Mouse (Mus musculus) lung, embryonic 15.5 days (tissue): ENCODE results near the gene Cptp. TPM values are rescaled to one million over a fixed set of nuclear protein-coding genes. Genes with fewer than 3 reads are reported as not detected.

Source experiments
- ATAC-seq: fragments of 200-750 bp; cut with Nextera tagmentation; 2 replicates; pipeline ENCODE4 v1.8.0; 2017; ENCODE audit warnings: moderate number of reproducible peaks, borderline replicate concordance; ENCODE audit not compliant: low FRiP score, low TSS enrichment; ENCODE audit errors: extremely low read depth
- H3K27ac ChIP-seq: fragments of 300-500 bp; sonication (generic); 2 replicates; pipeline ENCODE4 v1.5.1; 2015; ENCODE audit warnings: moderate library complexity, mild to moderate bottlenecking, inconsistent platforms
- H3K27me3 ChIP-seq: fragments of 300-500 bp; sonication (generic); 2 replicates; pipeline ENCODE4 v1.6.1; 2015; ENCODE audit warnings: inconsistent platforms
- H3K36me3 ChIP-seq: fragments of 300-500 bp; sonication (generic); 2 replicates; pipeline ENCODE4 v1.6.1; 2015; ENCODE audit warnings: inconsistent platforms
- H3K4me1 ChIP-seq: fragments of 300-500 bp; sonication (generic); 2 replicates; pipeline ENCODE4 v1.6.1; 2015; ENCODE audit warnings: inconsistent platforms
- H3K4me2 ChIP-seq: fragments of 300-500 bp; sonication (generic); 2 replicates; pipeline ENCODE4 v1.6.1; 2015; ENCODE audit warnings: inconsistent platforms, mild to moderate bottlenecking, moderate library complexity
- H3K4me3 ChIP-seq: fragments of 300-500 bp; sonication (generic); 2 replicates; pipeline ENCODE4 v1.5.1; 2015; ENCODE audit warnings: mild to moderate bottlenecking, inconsistent platforms
- H3K9ac ChIP-seq: fragments of 300-500 bp; sonication (generic); 2 replicates; pipeline ENCODE4 v1.6.1; 2015; ENCODE audit warnings: inconsistent platforms
- H3K9me3 ChIP-seq: fragments of 300-500 bp; sonication (generic); 2 replicates; pipeline ENCODE4 v1.6.1; 2016; ENCODE audit warnings: inconsistent platforms
- WGBS: fragments of 180-500 bp; shearing (Covaris S2); methylation state at CpG from one replicate; pipeline ENCODE4 v1.1.7; 2015; 5-methylcytosine and 5-hydroxymethylcytosine counted together
- polyA plus RNA-seq: library from polyadenylated mRNA; unstranded; fragments of >200 nt; fragmentation: Nextera tagmentation; extraction: Ambion mirVana; gene quantifications from 2 replicates; pipeline ENCODE4 v1.2.1, GENCODE M21; 2015

The Cptp gene
- polyA plus RNA-seq, 1 experiment from 2014 or later = 14.5 TPM

GRCm38 (mm10) chr4:155895826-155896225, 26.6 kb upstream of the Cptp start:
- Histone ChIP-seq H3K27ac (no peak overlapping the region), H3K4me3 (no peak overlapping the region), H3K4me2 (no peak overlapping the region), H3K4me1 (peaks cover 35% of the 10 kb centered on the region), H3K9me3 (no peaks in the 10 kb centered on the region), H3K9ac (no peak overlapping the region), H3K36me3 (peaks cover 31% of the 10 kb centered on the region), H3K27me3 (no peaks in the 10 kb centered on the region)
- no peak for ATAC-seq
- 90% methylated on average over 4 of the region's 4 CpGs for WGBS

DNA sequence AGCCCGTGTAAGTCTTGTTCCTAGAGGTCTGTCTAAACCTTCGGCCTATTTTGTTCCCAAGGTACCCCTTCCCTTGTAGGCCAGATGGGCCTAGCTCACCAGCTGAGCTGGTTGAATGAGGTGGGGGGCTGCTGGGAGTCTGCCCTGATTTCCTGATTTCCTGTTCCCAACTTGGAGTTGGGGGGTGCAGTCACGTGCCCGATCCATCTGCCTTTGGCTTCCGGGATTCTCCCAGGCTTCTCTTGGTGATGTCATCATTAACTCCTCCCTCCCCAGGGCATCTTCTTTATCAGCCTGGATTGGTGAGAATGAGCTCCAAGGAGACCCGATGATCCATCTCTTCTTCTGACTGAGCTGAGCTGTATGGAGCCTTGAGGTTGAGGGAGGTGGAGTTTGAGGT, 26.0 kb upstream of the Cptp start:
- peaks cover 39% of the 10 kb centered on the region for H3K4me1 ChIP-seq
- no peaks in the 10 kb centered on the region for H3K27me3 ChIP-seq
- H3K36me3 ChIP-seq = peaks cover 27% of the 10 kb centered on the region
- no peaks in the 10 kb centered on the region for H3K9me3 ChIP-seq
- no peak for ATAC-seq
- H3K9ac ChIP-seq = no peak overlapping the region
- WGBS = 34% methylated on average over 6 of the region's 6 CpGs
- H3K4me3 ChIP-seq = 0 out of 2 replicates have a peak overlapping the region, but pooled peaks have one; percentile 2
- H3K27ac ChIP-seq = peak overlapping the region; percentile 21; the same call in 1 of the 2 replicates
- peak overlapping the region; percentile 88 for H3K4me2 ChIP-seq

DNA sequence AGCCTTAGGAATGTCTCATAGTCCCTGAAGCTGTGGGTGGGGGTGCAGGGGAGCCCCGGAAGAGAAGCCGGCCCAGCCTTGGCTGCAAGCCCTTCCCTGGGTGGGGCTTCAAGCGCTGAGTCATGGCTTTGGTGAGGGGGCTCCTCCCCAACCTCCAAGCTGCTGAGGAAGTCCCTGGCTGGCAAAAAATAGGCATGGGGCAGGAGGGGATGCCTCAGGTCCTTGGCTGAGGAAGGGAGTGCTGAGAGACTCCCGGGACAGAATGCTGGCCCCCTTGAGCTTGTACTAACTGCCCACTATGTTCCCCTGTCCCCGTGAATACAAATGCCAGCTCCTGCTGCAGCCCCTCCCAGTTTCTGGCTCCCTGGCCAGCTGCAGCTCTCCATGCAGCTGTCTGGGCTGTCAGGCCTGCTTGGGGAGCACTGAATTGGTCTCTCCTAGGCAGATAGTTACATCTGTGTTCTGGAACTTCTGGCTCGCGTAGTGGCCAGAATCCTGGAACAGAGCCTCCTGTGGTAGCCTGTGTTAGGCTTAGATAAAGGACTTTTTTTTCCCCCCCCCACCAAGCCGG, 25.2 kb upstream of the Cptp start:
- Histone ChIP-seq H3K27me3 (no peaks in the 10 kb centered on the region), H3K4me2 (peak overlapping the region; percentile 88), H3K4me1 (peaks cover 43% of the 10 kb centered on the region), H3K9me3 (no peaks in the 10 kb centered on the region), H3K27ac (peak overlapping the region; percentile 21), H3K36me3 (peaks cover 21% of the 10 kb centered on the region), H3K9ac (no peak overlapping the region), H3K4me3 (peak overlapping the region; percentile 90; the same call in 1 of the 2 replicates)
- ATAC-seq = peak; percentile 15; the same call in 1 of the 2 replicates
- 10% methylated on average over 8 of the region's 8 CpGs for WGBS

- H3K27ac ChIP-seq = no peak overlapping the region
- no peak for ATAC-seq
- peak overlapping the region; percentile 90 for H3K4me3 ChIP-seq
- H3K4me2 ChIP-seq = peak overlapping the region; percentile 88
- no peaks in the 10 kb centered on the region for H3K9me3 ChIP-seq
- peaks cover 21% of the 10 kb centered on the region for H3K36me3 ChIP-seq
- WGBS = 74% methylated on average over 7 of the region's 8 CpGs
- no peaks in the 10 kb centered on the region for H3K27me3 ChIP-seq
- no peak overlapping the region for H3K9ac ChIP-seq
- peaks cover 43% of the 10 kb centered on the region for H3K4me1 ChIP-seq
Observed at GRCm38 (mm10) chr4:155893212-155893690, 24.0 kb upstream of the Cptp start.

GRCm38 (mm10) chr4:155892438-155893211, 23.4 kb upstream of the Cptp start:
- H3K9ac ChIP-seq = peak overlapping the region; percentile 92
- ATAC-seq = no peak; the same call in none of the 2 replicates
- peak overlapping the region; percentile 88 for H3K4me2 ChIP-seq
- H3K36me3 ChIP-seq = peaks cover 24% of the 10 kb centered on the region
- H3K27ac ChIP-seq = peak overlapping the region; percentile 99
- H3K27me3 ChIP-seq = no peaks in the 10 kb centered on the region
- H3K4me3 ChIP-seq = peak overlapping the region; percentile 90
- peaks cover 43% of the 10 kb centered on the region for H3K4me1 ChIP-seq
- H3K9me3 ChIP-seq = no peaks in the 10 kb centered on the region
- 5% methylated on average over 37 of the region's 37 CpGs for WGBS

GRCm38 (mm10) chr4:155892017-155892416, 22.8 kb upstream of the Cptp start:
- peak overlapping the region; percentile 88 for H3K4me2 ChIP-seq
- peak; percentile 92 for ATAC-seq
- peak overlapping the region; percentile 99 for H3K27ac ChIP-seq
- peaks cover 43% of the 10 kb centered on the region for H3K4me1 ChIP-seq
- H3K4me3 ChIP-seq = peak overlapping the region; percentile 90
- H3K9me3 ChIP-seq = no peaks in the 10 kb centered on the region
- 0% methylated on average over 37 of the region's 56 CpGs for WGBS
- H3K36me3 ChIP-seq = peaks cover 28% of the 10 kb centered on the region
- no peaks in the 10 kb centered on the region for H3K27me3 ChIP-seq
- H3K9ac ChIP-seq = peak overlapping the region; percentile 92

DNA sequence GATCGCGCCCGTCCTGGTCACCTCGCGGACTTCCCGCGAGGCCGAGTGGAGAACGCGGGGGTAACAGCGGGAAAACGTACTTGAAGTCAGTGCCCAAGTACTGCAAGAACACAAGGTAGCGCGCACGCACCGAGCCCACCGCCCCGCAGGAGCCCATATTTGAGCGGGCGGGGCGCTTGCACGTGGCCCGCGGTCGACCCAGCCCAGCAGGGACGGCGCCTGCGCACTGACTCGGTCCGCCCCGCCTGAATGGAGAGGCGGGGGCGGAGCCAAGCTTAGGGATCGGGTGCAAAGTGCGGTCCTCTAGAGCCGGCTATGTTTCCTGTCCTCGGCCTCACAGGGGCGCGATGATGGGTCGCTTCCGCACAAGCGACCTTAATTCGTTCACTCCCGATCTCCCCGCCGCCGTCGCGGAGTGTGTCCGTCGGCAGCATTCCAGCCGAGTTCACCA, 22.3 kb upstream of the Cptp start, which contains the start of the genes Pusl1 and Acap3:
TSS of gene Pusl1 (minus strand) at position 231 of the 451 bp plus-strand sequence.
TSS of gene Acap3 (plus strand) at position 272 of the 451 bp plus-strand sequence.
- H3K4me1 ChIP-seq = peaks cover 43% of the 10 kb centered on the region
- peak within 1 kb of the TSS; percentile 92 for H3K9ac ChIP-seq
- peak within 1 kb of the TSS; percentile 88 for H3K4me2 ChIP-seq
- peaks cover 30% of the 10 kb centered on the region for H3K36me3 ChIP-seq
- H3K4me3 ChIP-seq = peak within 1 kb of the TSS; percentile 90
- under 1% methylated on average over 52 of the region's 52 CpGs for WGBS
- ATAC-seq = peak; percentile 89
- peak within 1 kb of the TSS; percentile 99 for H3K27ac ChIP-seq
- H3K27me3 ChIP-seq = no peaks in the 10 kb centered on the region
- H3K9me3 ChIP-seq = no peaks in the 10 kb centered on the region

GRCm38 (mm10) chr4:155891011-155891471, 21.8 kb upstream of the Cptp start:
- H3K36me3 ChIP-seq = peaks cover 35% of the 10 kb centered on the region
- H3K9me3 ChIP-seq = no peaks in the 10 kb centered on the region
- 1% methylated on average over 34 of the region's 34 CpGs for WGBS
- no peaks in the 10 kb centered on the region for H3K27me3 ChIP-seq
- H3K4me2 ChIP-seq = peak overlapping the region; percentile 88
- no peak overlapping the region for H3K27ac ChIP-seq
- H3K9ac ChIP-seq = peak overlapping the region; percentile 69
- peaks cover 43% of the 10 kb centered on the region for H3K4me1 ChIP-seq
- peak overlapping the region; percentile 90 for H3K4me3 ChIP-seq
- ATAC-seq = no peak

- H3K4me1 ChIP-seq = peaks cover 30% of the 10 kb centered on the region
- no peaks in the 10 kb centered on the region for H3K27me3 ChIP-seq
- no peak overlapping the region for H3K9ac ChIP-seq
- no peaks in the 10 kb centered on the region for H3K9me3 ChIP-seq
- H3K4me3 ChIP-seq = no peak overlapping the region
- 75% methylated on average over 5 of the region's 5 CpGs for WGBS
- no peak for ATAC-seq
- no peak overlapping the region for H3K4me2 ChIP-seq
- H3K36me3 ChIP-seq = peaks cover 49% of the 10 kb centered on the region
- H3K27ac ChIP-seq = no peak overlapping the region
Observed at GRCm38 (mm10) chr4:155889316-155889715, 20.1 kb upstream of the Cptp start.

- ATAC-seq = no peak
- Histone ChIP-seq H3K27me3 (no peaks in the 10 kb centered on the region), H3K36me3 (peaks cover 49% of the 10 kb centered on the region), H3K9ac (no peak overlapping the region), H3K9me3 (no peaks in the 10 kb centered on the region), H3K4me1 (peaks cover 19% of the 10 kb centered on the region), H3K4me2 (no peak overlapping the region), H3K4me3 (no peak overlapping the region), H3K27ac (no peak overlapping the region)
- WGBS = 91% methylated on average over 9 of the region's 9 CpGs
Observed at GRCm38 (mm10) chr4:155888181-155888580, 18.9 kb upstream of the Cptp start.

DNA sequence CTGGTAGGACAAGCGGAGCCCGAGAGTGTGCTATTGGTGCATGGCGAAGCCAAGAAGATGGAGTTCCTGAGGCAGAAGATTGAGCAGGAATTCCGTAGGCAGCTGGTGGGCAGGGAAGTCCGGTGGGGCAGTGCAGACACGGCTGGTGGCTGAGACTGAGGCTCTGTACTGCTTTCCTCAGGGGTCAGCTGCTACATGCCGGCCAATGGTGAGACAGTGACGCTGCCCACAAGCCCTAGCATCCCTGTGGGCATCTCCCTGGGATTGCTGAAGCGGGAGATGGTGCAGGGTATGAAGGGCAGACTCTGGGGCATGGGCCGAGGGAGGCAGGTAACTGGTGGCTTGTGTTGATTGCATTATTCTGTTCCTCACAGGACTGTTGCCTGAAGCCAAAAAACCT, 18.4 kb upstream of the Cptp start:
- 87% methylated on average over 10 of the region's 10 CpGs for WGBS
- Histone ChIP-seq H3K9me3 (no peaks in the 10 kb centered on the region), H3K36me3 (peaks cover 53% of the 10 kb centered on the region), H3K9ac (no peak overlapping the region), H3K4me3 (no peak overlapping the region), H3K4me2 (no peak overlapping the region), H3K27me3 (no peaks in the 10 kb centered on the region), H3K27ac (no peak overlapping the region), H3K4me1 (peaks cover 15% of the 10 kb centered on the region)
- no peak for ATAC-seq

GRCm38 (mm10) chr4:155886330-155886729, 17.1 kb upstream of the Cptp start:
- ATAC-seq = no peak
- peaks cover 13% of the 10 kb centered on the region for H3K4me1 ChIP-seq
- peaks cover 54% of the 10 kb centered on the region for H3K36me3 ChIP-seq
- no peak overlapping the region for H3K27ac ChIP-seq
- H3K9me3 ChIP-seq = no peaks in the 10 kb centered on the region
- H3K9ac ChIP-seq = no peak overlapping the region
- H3K27me3 ChIP-seq = no peaks in the 10 kb centered on the region
- 89% methylated on average over 5 of the region's 5 CpGs for WGBS
- H3K4me3 ChIP-seq = no peak overlapping the region
- H3K4me2 ChIP-seq = no peak overlapping the region
